Mouse (Mus musculus) small intestine, adult 2 months (tissue): ENCODE data around the gene Dnaic1. TPM values are rescaled to one million over a fixed set of nuclear protein-coding genes. Genes with fewer than 3 reads are reported as not detected.
A peak's percentile ranks its signal among the peaks of the same experiment; 100 is the strongest.

Experiments used
- H3K27ac ChIP-seq: fragments of 200-500 bp; 2 replicates; pipeline ENCODE4 v1.5.1; 2012; ENCODE audit warnings: low read depth, low read length, control low read depth, inconsistent platforms; ENCODE audit not compliant: insufficient read depth
- H3K27me3 ChIP-seq: fragments of 200-500 bp; 2 replicates; pipeline ENCODE4 v1.6.1; 2012; ENCODE audit warnings: mild to moderate bottlenecking, moderate library complexity, low read length, inconsistent platforms; ENCODE audit not compliant: control insufficient read depth, insufficient read depth
- H3K36me3 ChIP-seq: fragments of 200-500 bp; 2 replicates; pipeline ENCODE4 v1.6.1; 2012; ENCODE audit warnings: mild to moderate bottlenecking, low read length, control low read depth, inconsistent platforms; ENCODE audit not compliant: control insufficient read depth, insufficient read depth
- H3K4me1 ChIP-seq: fragments of 200-500 bp; 2 replicates; pipeline ENCODE4 v1.6.1; 2012; ENCODE audit warnings: low read length, inconsistent platforms, mixed read lengths; ENCODE audit not compliant: control insufficient read depth, insufficient read depth, insufficient read length
- H3K4me3 ChIP-seq: fragments of 200-500 bp; 2 replicates; pipeline ENCODE4 v1.5.1; 2012; ENCODE audit warnings: low read depth, mild to moderate bottlenecking, control low read depth, inconsistent platforms, low read length, moderate library complexity
- CTCF ChIP-seq: fragments of 200-500 bp; IDR thresholded peaks from 2 replicates; pipeline ENCODE4 v1.5.1; 2012; ENCODE audit warnings: low read depth, mild to moderate bottlenecking, control low read depth, inconsistent platforms, low read length, moderate library complexity, mixed read lengths; ENCODE audit not compliant: insufficient replicate concordance, insufficient read length; ENCODE audit errors: extremely low read depth
- POLR2A ChIP-seq: fragments of 200-500 bp; IDR thresholded peaks from 2 replicates; pipeline ENCODE4 v1.6.1; 2012; ENCODE audit warnings: low read depth, mild to moderate bottlenecking, control low read depth, inconsistent platforms, low read length, moderate library complexity
- WGBS: fragments of 180-500 bp; shearing (Covaris S2); methylation state at CpG from one replicate; pipeline ENCODE4 v1.1.7; 2018; 5-methylcytosine and 5-hydroxymethylcytosine counted together
- polyA plus RNA-seq: library from polyadenylated mRNA; depleted of rRNA; stranded (reverse); fragments of >200 nt; gene quantifications from 2 replicates; pipeline ENCODE4 v1.2.3, GENCODE M21; 2012

The Dnaic1 gene
- polyA plus RNA-seq, 1 experiment, result 5.4 TPM

GRCm38 (mm10) chr4:41622071-41622470, 52.5 kb downstream of the Dnaic1 start:
- Histone ChIP-seq H3K27ac (no peak overlapping the region), H3K27me3 (no peaks in the 10 kb centered on the region), H3K4me3 (no peak overlapping the region), H3K4me1 (no peaks in the 10 kb centered on the region), H3K36me3 (no peaks in the 10 kb centered on the region)
- TF ChIP-seq CTCF (no peak), POLR2A (no peak)
- 88% methylated on average over 14 of the region's 14 CpGs for WGBS

- TF ChIP-seq POLR2A (no peak), CTCF (no peak)
- H3K4me3 ChIP-seq, result no peak overlapping the region
- 0 out of 2 replicates have a peak overlapping the region, but pooled peaks have one; percentile 18 for H3K27ac ChIP-seq
- H3K36me3 ChIP-seq, result no peaks in the 10 kb centered on the region
- H3K4me1 ChIP-seq, result peaks cover 3% of the 10 kb centered on the region; the same call in 1 of the 2 replicates
- 20% methylated on average over 8 of the region's 8 CpGs for WGBS
- H3K27me3 ChIP-seq, result peaks cover 9% of the 10 kb centered on the region; the same call in 1 of the 2 replicates
Measured at GRCm38 (mm10) chr4:41628202-41628927, 58.8 kb downstream of the Dnaic1 start.

GRCm38 (mm10) chr4:41630196-41630595, 60.6 kb downstream of the Dnaic1 start:
- Histone ChIP-seq H3K36me3 (no peaks in the 10 kb centered on the region), H3K27ac (no peak overlapping the region), H3K27me3 (peaks cover 9% of the 10 kb centered on the region; the same call in 1 of the 2 replicates), H3K4me1 (peaks cover 3% of the 10 kb centered on the region; the same call in 1 of the 2 replicates), H3K4me3 (no peak overlapping the region)
- no peak for TF ChIP-seq CTCF
- TF ChIP-seq POLR2A, result no peak
- WGBS, result 29% methylated on average over 6 of the region's 6 CpGs

GRCm38 (mm10) chr4:41631390-41631789, 61.8 kb downstream of the Dnaic1 start:
- 12% methylated on average over 11 of the region's 11 CpGs for WGBS
- H3K27me3 ChIP-seq, result peaks cover 9% of the 10 kb centered on the region; the same call in 1 of the 2 replicates
- H3K4me3 ChIP-seq, result 0 out of 2 replicates have a peak overlapping the region, but pooled peaks have one; percentile 16
- peaks cover 3% of the 10 kb centered on the region; the same call in 1 of the 2 replicates for H3K4me1 ChIP-seq
- H3K27ac ChIP-seq, result peak overlapping the region; percentile 7; the same call in 1 of the 2 replicates
- no peak for TF ChIP-seq POLR2A
- TF ChIP-seq CTCF, result no peak
- no peaks in the 10 kb centered on the region for H3K36me3 ChIP-seq

- Histone ChIP-seq H3K4me1 (peaks cover 3% of the 10 kb centered on the region; the same call in 1 of the 2 replicates), H3K27me3 (peaks cover 9% of the 10 kb centered on the region; the same call in 1 of the 2 replicates), H3K36me3 (no peaks in the 10 kb centered on the region), H3K4me3 (no peak overlapping the region), H3K27ac (no peak overlapping the region)
- no peak for TF ChIP-seq POLR2A
- TF ChIP-seq CTCF, result no peak
- WGBS, result 78% methylated on average over 9 of the region's 9 CpGs
Measured at GRCm38 (mm10) chr4:41633001-41633400, 63.4 kb downstream of the Dnaic1 start.

- no peak overlapping the region for H3K27ac ChIP-seq
- no peak for TF ChIP-seq POLR2A
- no peak for TF ChIP-seq CTCF
- H3K4me1 ChIP-seq, result no peaks in the 10 kb centered on the region
- H3K36me3 ChIP-seq, result no peaks in the 10 kb centered on the region
- WGBS, result 90% methylated on average over 8 of the region's 8 CpGs
- H3K27me3 ChIP-seq, result peaks cover 6% of the 10 kb centered on the region; the same call in 1 of the 2 replicates
- no peak overlapping the region for H3K4me3 ChIP-seq
Measured at GRCm38 (mm10) chr4:41634631-41635030, 65.1 kb downstream of the Dnaic1 start.

GRCm38 (mm10) chr4:41635224-41635623, 65.6 kb downstream of the Dnaic1 start:
- Histone ChIP-seq H3K4me3 (no peak overlapping the region), H3K4me1 (no peaks in the 10 kb centered on the region), H3K27me3 (peaks cover 6% of the 10 kb centered on the region; the same call in 1 of the 2 replicates), H3K27ac (no peak overlapping the region), H3K36me3 (no peaks in the 10 kb centered on the region)
- TF ChIP-seq POLR2A (no peak), CTCF (no peak)
- WGBS, result 52% methylated on average over 8 of the region's 8 CpGs
